Mouse (Mus musculus) c-Kit-positive CD71-positive TER-119-negative erythroid progenitor cells, embryonic 14.5 days (primary cell): ENCODE results near the gene Ttll12.

Source experiments
- DNase-seq: peaks from one replicate; pipeline ENCODE4 v3.0.0-alpha.2; 2013; ENCODE audit warnings: low read depth

Ttll12 gene

DNA sequence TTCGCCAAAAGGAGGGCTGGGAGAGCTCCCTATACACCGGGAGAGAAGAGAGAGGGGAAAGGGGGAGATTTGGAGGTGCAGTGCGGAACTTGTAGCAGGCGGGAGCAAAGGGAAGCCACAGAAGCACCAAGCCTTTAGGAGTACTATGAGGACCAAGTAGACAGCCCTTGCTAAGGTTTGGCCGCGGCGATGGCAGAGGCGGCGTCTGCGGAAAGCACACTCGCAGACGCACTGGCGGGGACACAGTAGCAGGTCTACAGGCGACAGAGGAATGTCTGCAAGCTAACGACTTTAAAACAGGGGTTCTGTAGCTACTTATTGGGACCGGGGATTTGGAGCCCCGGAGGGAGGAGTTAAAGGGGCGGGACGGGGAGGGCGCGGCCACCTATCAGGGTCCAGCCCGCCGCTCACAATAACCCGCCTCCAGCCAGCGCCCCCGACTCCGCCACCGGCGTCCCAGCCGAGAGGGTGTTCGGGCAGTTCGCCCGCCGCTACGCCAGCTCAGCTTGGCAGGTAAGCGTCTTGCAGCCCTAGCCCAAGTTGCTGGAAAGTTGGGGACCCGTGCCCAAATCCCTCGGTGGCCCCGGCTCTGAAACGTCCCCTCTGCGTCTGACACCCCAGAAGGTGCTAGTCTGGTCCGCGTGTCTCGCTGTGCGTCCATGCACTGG, 68.4 kb downstream of the Ttll12 start, which contains the start of gene Bik:
Bik (plus strand) TSS at position 439 of the 668 bp plus-strand sequence.
- no peak for DNase-seq
